Mouse (Mus musculus) myocyte (in vitro differentiated cells): ENCODE data around the gene Hyal3. TPM values are rescaled to one million over a fixed set of nuclear protein-coding genes. Genes with fewer than 3 reads are reported as not detected.
"Not testable (repeated sequence)": the region's sequence is repeated elsewhere in the genome, so short reads cannot be mapped to it uniquely, and the experiment has no call there.

Experiments
- H3K27me3 ChIP-seq: one replicate; pipeline ENCODE4 v1.6.1; 2011; ENCODE audit not compliant: control insufficient read depth, insufficient read depth, insufficient read length
- H3K36me3 ChIP-seq: one replicate; pipeline ENCODE4 v1.6.1; 2011; ENCODE audit not compliant: control insufficient read depth, insufficient read depth
- H3K4me2 ChIP-seq: one replicate; pipeline ENCODE4 v1.6.1; 2011; ENCODE audit warnings: low read depth, control low read depth
- H3K4me3 ChIP-seq: one replicate; pipeline ENCODE4 v1.5.1; 2011; ENCODE audit warnings: mild to moderate bottlenecking, control low read depth, moderate library complexity
- H3K79me2 ChIP-seq: one replicate; pipeline ENCODE4 v1.6.1; 2011; ENCODE audit not compliant: control insufficient read depth, insufficient read depth
- H3ac ChIP-seq: one replicate; pipeline ENCODE4 v1.6.1; 2011; ENCODE audit not compliant: control insufficient read depth, insufficient read length
- CEBPB ChIP-seq: IDR thresholded peaks from 2 replicates; pipeline ENCODE4 v1.6.1; 2011; ENCODE audit warnings: mild to moderate bottlenecking, moderate library complexity; ENCODE audit not compliant: poor library complexity, insufficient read depth, severe bottlenecking
- E2F4 ChIP-seq: IDR thresholded peaks from one replicate; pipeline ENCODE4 v1.6.1; 2011; ENCODE audit warnings: mild to moderate bottlenecking, control low read depth, moderate library complexity; ENCODE audit not compliant: insufficient read depth
- MAX ChIP-seq: IDR thresholded peaks from one replicate; pipeline ENCODE4 v1.6.1; 2011; ENCODE audit warnings: low read depth, mild to moderate bottlenecking, control low read depth
- MYOD1 ChIP-seq, 3 experiments: IDR thresholded peaks; one replicate each; pipeline ENCODE4 v1.6.1; 2011; ENCODE audit warnings: control low read depth in 2 of 3, low read depth in 2 of 3, mild to moderate bottlenecking in 2 of 3, moderate library complexity in 1 of 3; ENCODE audit not compliant: insufficient read length in 2 of 3, control insufficient read depth in 1 of 3
- MYOG ChIP-seq, 3 experiments: IDR thresholded peaks; one replicate each; pipeline ENCODE4 v1.6.1; 2011; ENCODE audit warnings: control low read depth in 2 of 3, low read depth in 2 of 3, mild to moderate bottlenecking in 2 of 3; ENCODE audit not compliant: insufficient read length in 2 of 3, control insufficient read depth in 1 of 3, insufficient read depth in 1 of 3
- POLR2A ChIP-seq: IDR thresholded peaks from one replicate; pipeline ENCODE4 v1.6.1; 2011; ENCODE audit warnings: low read depth, mild to moderate bottlenecking, control low read depth, moderate library complexity; ENCODE audit not compliant: insufficient read length
- POLR2AphosphoS2 ChIP-seq: IDR thresholded peaks from one replicate; pipeline ENCODE4 v1.6.1; 2011; ENCODE audit warnings: low read depth, control low read depth; ENCODE audit not compliant: insufficient read length
- REST ChIP-seq: IDR thresholded peaks from one replicate; pipeline ENCODE4 v1.6.1; 2011; ENCODE audit warnings: mild to moderate bottlenecking, control low read depth, moderate library complexity; ENCODE audit not compliant: insufficient read depth, insufficient read length
- SRF ChIP-seq: IDR thresholded peaks from one replicate; pipeline ENCODE4 v1.6.1; 2011; ENCODE audit warnings: low read depth; ENCODE audit not compliant: control insufficient read depth, insufficient read length
- TCF12 ChIP-seq: IDR thresholded peaks from one replicate; pipeline ENCODE4 v1.6.1; 2011; ENCODE audit warnings: mild to moderate bottlenecking, control low read depth; ENCODE audit not compliant: poor library complexity, insufficient read depth, severe bottlenecking
- TCF3 ChIP-seq: IDR thresholded peaks from one replicate; pipeline ENCODE4 v1.6.1; 2011; ENCODE audit warnings: low read depth, control low read depth; ENCODE audit not compliant: insufficient read length
- USF1 ChIP-seq: IDR thresholded peaks from one replicate; pipeline ENCODE4 v1.6.1; 2011; ENCODE audit warnings: low read depth, mild to moderate bottlenecking, control low read depth, moderate library complexity
- polyA plus RNA-seq: library from polyadenylated mRNA; unstranded; fragments of >200 nt; fragmentation: generic; extraction: Trizol; gene quantifications from one replicate; pipeline ENCODE4 v1.2.1, GENCODE M21; 2012; ENCODE audit warnings: missing spikeins

Hyal3 gene
- polyA plus RNA-seq, 1 experiment, result 0.43 TPM

DNA sequence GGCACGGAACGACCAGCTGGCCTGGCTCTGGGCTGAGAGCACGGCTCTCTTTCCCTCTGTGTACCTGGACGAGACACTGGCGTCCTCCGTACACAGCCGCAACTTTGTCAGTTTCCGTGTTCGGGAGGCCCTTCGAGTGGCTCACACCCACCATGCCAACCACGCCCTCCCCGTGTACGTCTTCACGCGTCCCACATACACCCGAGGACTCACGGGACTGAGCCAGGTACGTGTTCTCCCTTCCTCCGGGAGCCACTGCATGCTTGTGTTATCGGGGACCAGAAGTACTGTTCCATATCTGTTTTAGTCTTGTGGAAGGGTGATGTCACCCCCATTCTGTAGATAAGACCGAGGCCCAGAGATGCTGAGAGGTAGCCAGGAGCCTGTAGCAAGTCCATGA lies 9.8 kb upstream of the Hyal3 start:
- Histone ChIP-seq H3K79me2 (peaks cover 11% of the 10 kb centered on the region), H3K36me3 (no peaks in the 10 kb centered on the region), H3K4me2 (no peak overlapping the region), H3K27me3 (no peaks in the 10 kb centered on the region), H3K4me3 (no peak overlapping the region), H3ac (no peak overlapping the region)
- no peak for TF ChIP-seq POLR2A
- TF ChIP-seq REST, result no peak
- TF ChIP-seq MYOD1 (IDR thresholded peaks at IDR 0.05; ENCODE audit: control insufficient read depth in 1 of 3, insufficient read length in 2 of 3, low read depth in 2 of 3), result no peak
- TF ChIP-seq TCF3, result no peak

- TF ChIP-seq POLR2AphosphoS2 (no peak), CEBPB (no peak), TCF12 (no peak)
- H3K4me2 ChIP-seq, result no peak overlapping the region
These were observed 8.9 kb upstream of the Hyal3 start for GRCm38 (mm10) chr9:107571534-107572326.

GRCm38 (mm10) chr9:107572327-107572662 lies 8.3 kb upstream of the Hyal3 start:
- TF ChIP-seq USF1 (no peak), CEBPB (no peak), SRF (no peak), TCF12 (no peak), MYOD1 (IDR thresholded peaks at IDR 0.05; ENCODE audit: control insufficient read depth in 1 of 3, insufficient read length in 2 of 3, low read depth in 2 of 3) (no peak), POLR2A (no peak), POLR2AphosphoS2 (no peak), TCF3 (no peak), E2F4 (no peak), MYOG (IDR thresholded peaks at IDR 0.05; ENCODE audit: control insufficient read depth in 1 of 3, insufficient read depth in 1 of 3, insufficient read length in 2 of 3, low read depth in 2 of 3) (no peak), MAX (no peak), REST (no peak)
- H3K36me3 ChIP-seq, result no peaks in the 10 kb centered on the region

More at GRCm38 (mm10) chr9:107571534-107572326, 8.9 kb upstream of the Hyal3 start:
- no peaks in the 10 kb centered on the region for H3K27me3 ChIP-seq
- H3K4me3 ChIP-seq, result no peak overlapping the region
- H3K79me2 ChIP-seq, result peaks cover 11% of the 10 kb centered on the region
- no peak overlapping the region for H3ac ChIP-seq
- H3K36me3 ChIP-seq, result no peaks in the 10 kb centered on the region

GRCm38 (mm10) chr9:107573774-107574173 lies 6.8 kb upstream of the Hyal3 start:
- not testable (repeated sequence) for H3ac ChIP-seq, H3K27me3 ChIP-seq, H3K4me2 ChIP-seq, H3K36me3 ChIP-seq, H3K4me3 ChIP-seq
- peaks cover 11% of the 10 kb centered on the region for H3K79me2 ChIP-seq

More at GRCm38 (mm10) chr9:107572327-107572662, 8.3 kb upstream of the Hyal3 start:
- H3ac ChIP-seq, result no peak overlapping the region
- no peaks in the 10 kb centered on the region for H3K27me3 ChIP-seq
- H3K4me3 ChIP-seq, result no peak overlapping the region
- no peak overlapping the region for H3K4me2 ChIP-seq
- peaks cover 11% of the 10 kb centered on the region for H3K79me2 ChIP-seq

DNA sequence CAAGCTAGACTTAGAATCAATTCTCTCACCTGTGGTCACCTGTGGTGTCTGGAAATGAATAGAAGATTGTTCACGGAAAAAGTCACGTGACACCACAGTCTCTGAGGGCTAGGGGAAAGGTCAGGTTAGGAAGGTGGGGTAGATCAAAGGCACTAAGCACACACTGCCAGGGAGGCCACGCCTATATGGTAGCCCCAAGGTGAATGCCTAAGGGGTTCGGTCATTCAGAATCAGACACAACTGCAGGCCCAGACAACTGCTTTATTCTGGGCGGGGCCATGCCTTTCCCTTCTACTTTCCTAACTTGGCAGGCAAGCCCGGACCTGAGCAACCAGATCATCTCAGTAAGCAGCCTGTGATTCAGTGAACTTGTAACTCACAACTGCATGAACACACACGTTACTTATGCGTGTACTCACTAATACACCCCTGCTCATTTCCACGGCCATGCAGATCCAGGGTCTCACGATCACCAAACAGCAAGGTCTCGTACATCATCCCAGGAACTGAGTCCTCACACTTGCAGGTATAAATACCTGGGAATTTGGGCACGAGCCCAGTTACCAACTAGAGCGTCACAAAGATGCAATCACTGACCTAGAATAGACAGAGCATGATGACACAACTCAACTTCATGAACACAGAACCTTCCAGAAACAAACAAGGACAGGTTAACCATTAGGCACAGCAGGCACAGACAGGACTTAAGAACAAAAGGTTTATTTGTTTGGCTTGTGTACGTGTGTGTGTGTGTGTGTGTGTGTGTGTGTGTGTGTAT lies 4.8 kb upstream of the Hyal3 start:
- TF ChIP-seq USF1 (no peak), MYOG (IDR thresholded peaks at IDR 0.05; ENCODE audit: control insufficient read depth in 1 of 3, insufficient read depth in 1 of 3, insufficient read length in 2 of 3, low read depth in 2 of 3) (peak in 1 of 3 experiments; percentile 29)
- Histone ChIP-seq H3K27me3 (no peaks in the 10 kb centered on the region), H3K79me2 (no peaks in the 10 kb centered on the region), H3K36me3 (no peaks in the 10 kb centered on the region), H3K4me3 (no peak overlapping the region), H3K4me2 (no peak overlapping the region), H3ac (no peak overlapping the region)
